ENCODE assay signal across 20 mouse cellular contexts in the genomic region with DNA sequence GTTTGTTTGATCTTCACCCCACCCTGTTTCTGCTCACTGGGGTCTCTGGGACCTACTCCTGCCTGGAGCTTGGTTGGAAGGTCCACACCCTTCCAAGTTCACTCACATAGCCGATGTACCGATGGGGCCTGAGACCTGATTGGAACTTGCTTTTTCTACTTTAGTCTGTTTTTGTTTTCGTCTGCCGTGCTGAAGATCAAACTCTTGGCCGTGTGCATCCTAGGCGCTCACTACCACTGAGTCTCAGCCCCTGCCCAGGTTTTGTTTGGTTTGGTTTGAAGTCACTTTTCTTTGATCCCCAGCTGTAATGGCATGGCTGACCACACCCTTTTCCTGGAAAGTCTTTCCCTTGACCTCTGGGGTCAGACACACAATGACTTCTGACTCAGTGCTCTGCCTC. TPM values are rescaled to one million over a fixed set of nuclear protein-coding genes. Genes with fewer than 3 reads are reported as not detected.
DNase-seq lines count a peak whose midpoint lies in the region; ATAC-seq and TF ChIP-seq lines count a peak whose summit lies in the region.
"Had no signal": no experiment of that assay in that cellular context is flagged by ENCODE, and none has a peak within 500 bp of the region (broad histone marks: within the 10 kb centered on the region; RNA-seq: fewer than 3 reads in every experiment).

No protein-coding gene starts in this region.

- H3K27me3 ChIP-seq in embryonic facial prominence, embryonic 14.5 days (replicated peaks; ENCODE audit: control insufficient read depth, insufficient read depth, low read length): no peaks in the 10 kb centered on the region
- no peaks in the 10 kb centered on the region for H3K27me3 ChIP-seq in liver, postnatal 0 days (ENCODE audit: insufficient read depth, low read length)
- H3K27me3 ChIP-seq in intestine, postnatal 0 days (replicated peaks; ENCODE audit: control insufficient read depth, insufficient read depth, low read length): no peaks in the 10 kb centered on the region
- H3K27me3 ChIP-seq: Patski had no signal

- in situ Hi-C loops in ES-E14 (cut with MboI; ENCODE audit: low sequenced_read_pairs in 2 of 2, unreplicated experiment in 2 of 2): loop anchor here (5.0 to 10.0 kb wide), 2 partner anchors 91 to 99 kb away; a partner anchor contains a TSS

- no peaks in the 10 kb centered on the region for H3K9me3 ChIP-seq in ES-E14 (ENCODE audit: control insufficient read depth, insufficient read depth, low read depth, low read length)
- H3K9me3 ChIP-seq in embryonic facial prominence, embryonic 14.5 days (ENCODE audit: control insufficient read depth, low read length): no peaks in the 10 kb centered on the region
- no peaks in the 10 kb centered on the region for H3K9me3 ChIP-seq in liver, postnatal 0 days (ENCODE audit: low read length)
- no peaks in the 10 kb centered on the region for H3K9me3 ChIP-seq in intestine, postnatal 0 days (ENCODE audit: control insufficient read depth)
- H3K9me3 ChIP-seq: megakaryocyte, embryonic 14.5 days had no signal

- peak overlapping the region; percentile 66; the same call in 1 of the 2 replicates for H3K27ac ChIP-seq in layer of hippocampus, adult 2 months
- peak overlapping the region; percentile 34 for H3K27ac ChIP-seq in ES-E14 (ENCODE audit: insufficient read depth, low read depth, low read length, poor library complexity, severe bottlenecking)
- peak overlapping the region; percentile 63; the same call in 1 of the 2 replicates for H3K27ac ChIP-seq in embryonic facial prominence, embryonic 14.5 days (replicated peaks; ENCODE audit: low read depth, low read length)
- peak overlapping the region; percentile 98 for H3K27ac ChIP-seq in liver, postnatal 0 days (ENCODE audit: low read depth)
- no peak overlapping the region for H3K27ac ChIP-seq in intestine, postnatal 0 days (ENCODE audit: low read depth, low read length)

- WGBS in embryonic facial prominence, embryonic 14.5 days: 79% methylated on average over 6 of the region's 6 CpGs
- WGBS in liver, postnatal 0 days (ENCODE audit: insufficient replicate concordance): 95% methylated on average over 6 of the region's 6 CpGs
- WGBS in intestine, postnatal 0 days: 89% methylated on average over 6 of the region's 6 CpGs

- no peak overlapping the region for H3K4me2 ChIP-seq in embryonic facial prominence, embryonic 14.5 days (ENCODE audit: low read depth, low read length)
- H3K4me2 ChIP-seq in liver, postnatal 0 days (ENCODE audit: low read depth, low read length): no peak overlapping the region
- H3K4me2 ChIP-seq in intestine, postnatal 0 days (replicated peaks; ENCODE audit: low read depth): no peak overlapping the region

- TF ChIP-seq EP300 in liver, postnatal 0 days (IDR thresholded peaks at IDR 0.05; ENCODE audit: low read depth): no peak

- DNase-seq in layer of hippocampus, adult 2 months (ENCODE audit: low spot score in 2 of 2): no peak
- DNase-seq in layer of hippocampus, postnatal 10 days (ENCODE audit: low spot score in 2 of 2): no peak
- no peak for DNase-seq in ES-E14 (ENCODE audit: low read depth, low spot score)
- DNase-seq in embryonic facial prominence, embryonic 14.5 days (ENCODE audit: low spot score): no peak
- DNase-seq in liver, postnatal 0 days: no peak
- DNase-seq in thymus, postnatal 14 days: no peak
- DNase-seq: cerebellum, adult 9-10 months; heart, postnatal 36 days; kidney, adult 2 months; thymus, adult 2 months had no signal

- H3K9ac ChIP-seq in ES-E14 (ENCODE audit: insufficient read depth, low read depth, low read length, poor library complexity, severe bottlenecking): no peak overlapping the region
- H3K9ac ChIP-seq in embryonic facial prominence, embryonic 14.5 days (ENCODE audit: low read depth, low read length): no peak overlapping the region; the same call in 1 of the 2 replicates
- no peak overlapping the region for H3K9ac ChIP-seq in liver, postnatal 0 days (replicated peaks)
- no peak overlapping the region for H3K9ac ChIP-seq in intestine, postnatal 0 days (ENCODE audit: low read depth, low read length)

- H3K4me3 ChIP-seq in layer of hippocampus, adult 2 months: no peak overlapping the region
- no peak overlapping the region for H3K4me3 ChIP-seq in ES-E14 (ENCODE audit: insufficient read depth in 1 of 2, low read depth in 1 of 2, low read length in 2 of 2, poor library complexity in 1 of 2, severe bottlenecking in 1 of 2)
- no peak overlapping the region for H3K4me3 ChIP-seq in embryonic facial prominence, embryonic 14.5 days (ENCODE audit: low read depth, low read length)
- no peak overlapping the region for H3K4me3 ChIP-seq in liver, postnatal 0 days (ENCODE audit: low read depth, low read length)
- H3K4me3 ChIP-seq in intestine, postnatal 0 days (ENCODE audit: low read depth, low read length): no peak overlapping the region
- H3K4me3 ChIP-seq: megakaryocyte, embryonic 14.5 days had no signal

- H3K36me3 ChIP-seq in ES-E14 (ENCODE audit: control insufficient read depth, insufficient read depth, low read length, poor library complexity, severe bottlenecking): no peaks in the 10 kb centered on the region
- no peaks in the 10 kb centered on the region for H3K36me3 ChIP-seq in embryonic facial prominence, embryonic 14.5 days (ENCODE audit: control insufficient read depth, insufficient read depth, low read length)
- no peaks in the 10 kb centered on the region for H3K36me3 ChIP-seq in liver, postnatal 0 days (replicated peaks; ENCODE audit: insufficient read depth, low read length)
- H3K36me3 ChIP-seq in intestine, postnatal 0 days (ENCODE audit: control insufficient read depth, insufficient read depth): no peaks in the 10 kb centered on the region

- no peak for TF ChIP-seq CTCF in layer of hippocampus, adult 2 months (conservative IDR thresholded peaks at IDR 0.05)
- TF ChIP-seq CTCF in liver, postnatal 0 days (IDR thresholded peaks at IDR 0.05; ENCODE audit: low read depth): no peak
- TF ChIP-seq CTCF in intestine, postnatal 0 days (IDR thresholded peaks at IDR 0.05; ENCODE audit: low read depth): no peak

- H3K4me1 ChIP-seq in ES-E14 (ENCODE audit: control insufficient read depth in 2 of 2, insufficient read depth in 2 of 2, low read length in 2 of 2, poor library complexity in 1 of 2): peaks cover 2 to 38% of the 10 kb centered on the region in 2 experiments; a peak in 3 of 4 replicates
- H3K4me1 ChIP-seq in embryonic facial prominence, embryonic 14.5 days (ENCODE audit: control insufficient read depth, insufficient read depth, low read length): peaks cover 14% of the 10 kb centered on the region
- H3K4me1 ChIP-seq in liver, postnatal 0 days (ENCODE audit: insufficient read depth): peaks cover 57% of the 10 kb centered on the region
- H3K4me1 ChIP-seq in intestine, postnatal 0 days (replicated peaks; ENCODE audit: control insufficient read depth, insufficient read depth, low read length): peaks cover 19% of the 10 kb centered on the region; the same call in 1 of the 2 replicates

- no peak for ATAC-seq in embryonic facial prominence, embryonic 14.5 days (ENCODE audit: low read depth)
- ATAC-seq in liver, postnatal 0 days: no peak
- no peak for ATAC-seq in intestine, postnatal 0 days
- ATAC-seq: CD4-positive, CD25-positive, alpha-beta regulatory T cell, adult 4 months; Patski had no signal

TF ChIP-seq in ES-E14, 5 proteins besides CTCF, POLR2A, EP300 and RAD21:
- no peak for TF ChIP-seq ZNF384 (IDR thresholded peaks at IDR 0.05; ENCODE audit: low read depth, low read length)
- TF ChIP-seq HCFC1 (IDR thresholded peaks at IDR 0.05; ENCODE audit: borderline replicate concordance, insufficient read depth, low read length): no peak
- no peak for TF ChIP-seq MAFK (IDR thresholded peaks at IDR 0.05; ENCODE audit: insufficient read depth, low read depth, low read length)
- no peak for TF ChIP-seq CHD2 (IDR thresholded peaks at IDR 0.05; ENCODE audit: low read depth, low read length)
- no peak for TF ChIP-seq ZC3H11A (IDR thresholded peaks at IDR 0.05; ENCODE audit: borderline replicate concordance, low read depth, low read length)

RNA-seq across cellular contexts. Expression of a gene that starts 17.3 kb away (rescaled TPM):
- not detected for total RNA-seq in layer of hippocampus, adult 2 months (2021)
- not detected for total RNA-seq in layer of hippocampus, postnatal 10 days (2021)
- total RNA-seq in ES-E14 (2012; rRNA removed): not detected in 2 replicates
- not detected in 2 replicates for polyA plus RNA-seq in embryonic facial prominence, embryonic 14.5 days (2014; fragmentation: Nextera tagmentation; extraction: Ambion mirVana)
- not detected in 2 replicates for polyA plus RNA-seq in liver, postnatal 0 days (2015; fragmentation: Nextera tagmentation; extraction: Ambion mirVana)
- 3.8 and 4.7 TPM in 2 replicates for polyA plus RNA-seq in intestine, postnatal 0 days (2015; fragmentation: Nextera tagmentation; extraction: Ambion mirVana)
- total RNA-seq: adrenal gland, adult 18-20 months; heart, adult 8-10 months; heart, postnatal 36 days; left cerebral cortex, adult 18-20 months; liver, adult 2 months; monocyte, adult 5-6 weeks; neutrophil, adult 5-6 weeks had no signal
- polyA plus RNA-seq: CD4-positive, CD25-positive, alpha-beta regulatory T cell, adult 4 months; liver, adult 2 months; Patski; thymus, adult 2 months had no signal

RNA-seq across cellular contexts. Expression of a gene that starts 25.7 kb away (rescaled TPM):
- not detected for total RNA-seq in layer of hippocampus, adult 2 months (2021)
- not detected for total RNA-seq in layer of hippocampus, postnatal 10 days (2021)
- total RNA-seq in ES-E14 (2012; rRNA removed): 0.79 and 1.1 TPM in 2 replicates
- 0.29 TPM in 2 replicates for polyA plus RNA-seq in embryonic facial prominence, embryonic 14.5 days (2014; fragmentation: Nextera tagmentation; extraction: Ambion mirVana)
- 0.81 and 1.0 TPM in 2 replicates for polyA plus RNA-seq in liver, postnatal 0 days (2015; fragmentation: Nextera tagmentation; extraction: Ambion mirVana)
- 292 and 346 TPM in 2 replicates for polyA plus RNA-seq in intestine, postnatal 0 days (2015; fragmentation: Nextera tagmentation; extraction: Ambion mirVana)
- total RNA-seq: adrenal gland, adult 18-20 months; left cerebral cortex, adult 18-20 months; liver, adult 2 months; neutrophil, adult 5-6 weeks had no signal
- polyA plus RNA-seq: CD4-positive, CD25-positive, alpha-beta regulatory T cell, adult 4 months had no signal
